ENCODE assay signal across 8 mouse cellular contexts in the genomic region with DNA sequence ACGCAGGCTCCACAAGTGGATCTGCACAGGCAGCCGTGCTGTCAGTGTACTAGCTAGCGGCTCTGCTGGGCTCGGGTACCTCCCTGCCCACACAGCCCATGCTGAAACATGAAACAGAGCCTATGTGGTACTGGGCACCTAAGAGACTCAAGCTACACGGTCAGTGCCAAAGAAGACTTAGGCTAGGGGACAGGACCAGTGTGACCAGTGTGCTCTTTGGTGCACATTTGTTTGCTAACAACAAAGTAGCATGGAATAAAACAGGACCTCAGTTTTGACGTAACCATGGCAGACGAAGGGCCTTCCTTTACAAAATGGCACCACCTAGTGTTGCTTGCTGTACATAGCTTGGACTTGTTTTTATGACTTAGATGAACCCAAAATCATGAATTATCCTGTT. TPM values are rescaled to one million over a fixed set of nuclear protein-coding genes. Genes with fewer than 3 reads are reported as not detected.
DNase-seq lines count a peak whose midpoint lies in the region; ATAC-seq and TF ChIP-seq lines count a peak whose summit lies in the region.

No protein-coding gene starts in this region.

- no peak overlapping the region for H3K9ac ChIP-seq in ES-E14 (ENCODE audit: insufficient read depth, low read depth, low read length, poor library complexity, severe bottlenecking)
- no peak overlapping the region for H3K9ac ChIP-seq in midbrain, embryonic 15.5 days

- H3K36me3 ChIP-seq in ES-E14 (ENCODE audit: control insufficient read depth, insufficient read depth, low read length, poor library complexity, severe bottlenecking) = no peaks in the 10 kb centered on the region
- H3K36me3 ChIP-seq in midbrain, embryonic 15.5 days (replicated peaks) = no peaks in the 10 kb centered on the region

- peak; percentile 77 for ATAC-seq in midbrain, embryonic 15.5 days (replicated peaks)

- 41% methylated on average over 7 of the region's 7 CpGs for WGBS in midbrain, embryonic 15.5 days

- peaks cover 0 to 8% of the 10 kb centered on the region in 2 experiments; a peak in 2 of 4 replicates for H3K4me1 ChIP-seq in ES-E14 (ENCODE audit: control insufficient read depth in 2 of 2, insufficient read depth in 2 of 2, low read length in 2 of 2, poor library complexity in 1 of 2)
- 0 out of 2 replicates have a peak, but pooled peaks cover 4% of the 10 kb centered on the region for H3K4me1 ChIP-seq in midbrain, embryonic 15.5 days

- H3K27ac ChIP-seq in ES-E14 (ENCODE audit: insufficient read depth, low read depth, low read length, poor library complexity, severe bottlenecking) = no peak overlapping the region
- no peak overlapping the region for H3K27ac ChIP-seq in midbrain, embryonic 15.5 days

- H3K4me3 ChIP-seq in ES-E14 (ENCODE audit: insufficient read depth in 1 of 2, low read depth in 1 of 2, low read length in 2 of 2, poor library complexity in 1 of 2, severe bottlenecking in 1 of 2) = no peak overlapping the region
- no peak overlapping the region for H3K4me3 ChIP-seq in midbrain, embryonic 15.5 days

- in situ Hi-C loops in ES-E14 (cut with MboI; ENCODE audit: low sequenced_read_pairs in 2 of 2, unreplicated experiment in 2 of 2) = no loop called here

- DNase-seq in gastrocnemius, adult 18-20 months (ENCODE audit: low spot score) = peak; percentile 53
- no peak for DNase-seq in gastrocnemius, postnatal 10 days
- no peak for DNase-seq in ES-E14 (ENCODE audit: low read depth, low spot score)
- peak; percentile 37 for DNase-seq in embryo, embryonic 11.5 days (ENCODE audit: low read depth, low spot score)
- peak; percentile 54 for DNase-seq in heart, postnatal 4 days
- DNase-seq in layer of hippocampus, postnatal 36 days = peak; percentile 48 to 49
- DNase-seq in spleen, postnatal 14 days (ENCODE audit: low spot score in 2 of 2) = no peak

- no peaks in the 10 kb centered on the region for H3K9me3 ChIP-seq in ES-E14 (ENCODE audit: control insufficient read depth, insufficient read depth, low read depth, low read length)
- H3K9me3 ChIP-seq in midbrain, embryonic 15.5 days = no peaks in the 10 kb centered on the region

- no peaks in the 10 kb centered on the region for H3K27me3 ChIP-seq in midbrain, embryonic 15.5 days (replicated peaks)

- peak overlapping the region; percentile 17; the same call in 1 of the 2 replicates for H3K4me2 ChIP-seq in midbrain, embryonic 15.5 days

TF ChIP-seq in ES-E14, 5 proteins besides CTCF, POLR2A, EP300 and RAD21:
- no peak for TF ChIP-seq MAFK (IDR thresholded peaks at IDR 0.05; ENCODE audit: insufficient read depth, low read depth, low read length)
- TF ChIP-seq ZNF384 (IDR thresholded peaks at IDR 0.05; ENCODE audit: low read depth, low read length) = no peak
- TF ChIP-seq HCFC1 (IDR thresholded peaks at IDR 0.05; ENCODE audit: borderline replicate concordance, insufficient read depth, low read length) = no peak
- no peak for TF ChIP-seq CHD2 (IDR thresholded peaks at IDR 0.05; ENCODE audit: low read depth, low read length)
- peak; percentile 8; the same call in 1 of the 2 replicates for TF ChIP-seq ZC3H11A (IDR thresholded peaks at IDR 0.05; ENCODE audit: borderline replicate concordance, low read depth, low read length)

RNA-seq across cellular contexts. Expression of a gene that starts 6.4 kb away (rescaled TPM):
- total RNA-seq in gastrocnemius, adult 18-20 months (2021) = not detected
- total RNA-seq in gastrocnemius, postnatal 10 days (2021) = under 1 TPM in 1 of 2 experiments, not detected in 1; 0.38 TPM
- not detected in 2 replicates for total RNA-seq in ES-E14 (2012; rRNA removed)
- total RNA-seq in heart, postnatal 4 days (2021) = under 1 TPM; 0.38 TPM
- total RNA-seq in layer of hippocampus, postnatal 36 days (2021) = 1 to 10 TPM in 1 of 2 experiments, under 1 TPM in 1; 0.50 to 1.1 TPM
- 1.6 and 1.9 TPM in 2 replicates for polyA plus RNA-seq in midbrain, embryonic 15.5 days (2015; fragmentation: Nextera tagmentation; extraction: Ambion mirVana)

Comparison
In these comparisons a context has a peak if more than half of its experiments do, and no peak if none do; other contexts are left out.
1. DNase-seq: peak in gastrocnemius, adult 18-20 months (single experiment), embryo, embryonic 11.5 days (single experiment), heart, postnatal 4 days (single experiment) and layer of hippocampus, postnatal 36 days (2 of 2); none in gastrocnemius, postnatal 10 days (single experiment), ES-E14 (single experiment) and spleen, postnatal 14 days (0 of 2).